Mouse (Mus musculus) C2C12 (cell line): ENCODE results near the gene Gm12216.

Experiments
- CEBPB ChIP-seq: IDR thresholded peaks from one replicate; pipeline ENCODE4 v1.6.1; 2011; ENCODE audit warnings: low read depth, mild to moderate bottlenecking, control low read depth, moderate library complexity
- CTCF ChIP-seq: IDR thresholded peaks from one replicate; pipeline ENCODE4 v1.5.1; 2011; ENCODE audit not compliant: control insufficient read depth, insufficient read depth, insufficient read length
- MYOD1 ChIP-seq: IDR thresholded peaks from one replicate; pipeline ENCODE4 v1.6.1; 2011; ENCODE audit warnings: low read depth; ENCODE audit not compliant: control insufficient read depth, insufficient read length
- MYOG ChIP-seq: IDR thresholded peaks from one replicate; pipeline ENCODE4 v1.6.1; 2011; ENCODE audit not compliant: control insufficient read depth, insufficient read length; ENCODE audit errors: extremely low read depth
- USF1 ChIP-seq: IDR thresholded peaks from one replicate; pipeline ENCODE4 v1.6.1; 2011; ENCODE audit warnings: low read depth, mild to moderate bottlenecking, control low read depth, moderate library complexity

- TF ChIP-seq CTCF = no peak
- TF ChIP-seq MYOG = no peak
- no peak for TF ChIP-seq CEBPB
- TF ChIP-seq MYOD1 = no peak
- TF ChIP-seq USF1 = no peak
These were observed 84.3 kb downstream of the Gm12216 start for GRCm38 (mm10) chr11:53774659-53775255.
